In the genomic region with DNA sequence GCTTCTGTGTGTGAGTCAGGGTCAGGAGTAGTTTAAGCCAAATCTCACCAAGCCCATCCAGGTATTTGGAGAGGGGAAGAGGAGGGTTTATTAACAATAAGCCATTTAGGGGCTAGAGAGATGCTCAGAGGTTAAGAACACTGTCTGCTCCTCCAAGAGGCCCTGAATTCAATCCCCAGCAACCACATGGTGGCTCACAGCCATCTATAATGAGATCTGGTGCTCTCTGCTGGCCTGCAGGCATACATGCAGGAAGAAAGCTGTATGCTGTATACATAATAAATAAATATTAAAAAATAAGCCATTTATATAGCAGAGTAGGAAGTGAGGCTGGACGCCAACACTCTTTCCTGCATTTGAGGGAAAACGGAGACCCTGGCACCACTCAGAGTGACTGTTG, we compare ENCODE assay signal across 19 mouse cellular contexts.
"Had no signal": no experiment of that assay in that cellular context is flagged by ENCODE, and none has a peak within 500 bp of the region (broad histone marks: within the 10 kb centered on the region; RNA-seq: fewer than 3 reads in every experiment).

No protein-coding gene starts in this region.

- ATAC-seq: liver, embryonic 12.5 days; midbrain, embryonic 15.5 days had no signal

- DNase-seq: lung, adult 18-20 months; lung, postnatal 14 days; lung, postnatal 4 days; retina, postnatal 1 day; right cerebral cortex, adult 18-20 months; right cerebral cortex, postnatal 25 days; right cerebral cortex, postnatal 4 days; spleen, adult 18-20 months; thymus, adult 2 months; thymus, postnatal 25 days had no signal

- H3K9ac ChIP-seq: liver, embryonic 12.5 days; liver, embryonic 14.5 days; lung, embryonic 15.5 days; midbrain, embryonic 12.5 days; midbrain, embryonic 15.5 days; neural tube, embryonic 13.5 days; neural tube, embryonic 15.5 days had no signal

- H3K4me2 ChIP-seq: liver, embryonic 12.5 days; lung, embryonic 15.5 days; midbrain, embryonic 12.5 days; midbrain, embryonic 15.5 days; neural tube, embryonic 13.5 days; neural tube, embryonic 15.5 days had no signal

- H3K36me3 ChIP-seq: liver, embryonic 12.5 days; lung, embryonic 15.5 days; midbrain, embryonic 10.5 days; midbrain, embryonic 12.5 days; midbrain, embryonic 15.5 days; neural tube, embryonic 13.5 days; neural tube, embryonic 15.5 days had no signal

- H3K4me3 ChIP-seq: liver, embryonic 12.5 days; lung, embryonic 15.5 days; midbrain, embryonic 10.5 days; midbrain, embryonic 12.5 days; midbrain, embryonic 15.5 days; myocyte; neural tube, embryonic 13.5 days; neural tube, embryonic 15.5 days had no signal

- H3K4me1 ChIP-seq: liver, embryonic 12.5 days; midbrain, embryonic 10.5 days; midbrain, embryonic 12.5 days; midbrain, embryonic 15.5 days; neural tube, embryonic 13.5 days; neural tube, embryonic 15.5 days had no signal

- H3K9me3 ChIP-seq: liver, embryonic 12.5 days; lung, embryonic 15.5 days; midbrain, embryonic 10.5 days; midbrain, embryonic 12.5 days; midbrain, embryonic 15.5 days; neural tube, embryonic 13.5 days; neural tube, embryonic 15.5 days had no signal

- H3K27ac ChIP-seq: liver, embryonic 12.5 days; liver, embryonic 14.5 days; lung, embryonic 15.5 days; midbrain, embryonic 10.5 days; midbrain, embryonic 12.5 days; midbrain, embryonic 15.5 days; neural tube, embryonic 13.5 days; neural tube, embryonic 15.5 days had no signal

- H3K27me3 ChIP-seq: liver, embryonic 12.5 days; lung, embryonic 15.5 days; midbrain, embryonic 12.5 days; midbrain, embryonic 15.5 days; neural tube, embryonic 13.5 days; neural tube, embryonic 15.5 days had no signal
